In the genomic region with DNA sequence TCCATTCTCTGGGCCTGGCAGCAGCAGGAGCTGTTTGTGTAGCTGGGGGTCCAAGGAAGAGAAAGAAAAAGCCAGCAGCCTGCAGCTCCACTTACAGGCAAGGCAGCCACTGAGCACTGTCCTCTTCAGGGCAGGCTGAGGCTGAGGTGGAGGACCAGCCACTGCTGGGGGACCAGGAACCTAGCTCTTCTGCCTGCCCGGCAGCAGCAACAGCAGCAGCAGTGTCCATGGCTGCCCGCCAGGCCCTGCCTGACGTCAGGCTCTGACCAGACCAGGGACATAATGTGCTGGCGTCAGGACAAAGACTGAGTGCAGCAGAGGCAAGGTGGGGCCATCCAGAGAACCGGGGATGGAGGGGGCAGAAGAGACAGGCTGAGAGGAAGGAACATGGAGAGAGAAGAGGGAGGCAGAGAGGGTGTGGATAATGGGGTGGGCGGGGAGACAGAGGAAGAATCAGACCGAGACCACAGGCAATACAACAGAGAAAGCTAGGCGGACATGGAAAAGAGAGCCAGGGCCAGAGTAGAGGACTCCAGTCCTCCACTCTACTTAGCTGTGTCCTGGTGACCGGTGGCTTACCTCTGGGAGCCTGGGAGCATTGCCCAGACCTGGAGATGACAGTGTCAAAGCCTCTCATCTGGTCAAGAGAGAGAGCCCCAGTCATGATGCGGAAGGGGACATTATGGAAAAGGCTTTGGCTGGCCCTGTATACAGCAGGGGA, we compare ENCODE assay signal across 8 mouse cellular contexts.
DNase-seq lines count a peak whose midpoint lies in the region; ATAC-seq and TF ChIP-seq lines count a peak whose summit lies in the region.

No protein-coding gene starts in this region.

- no peak for TF ChIP-seq POLR2A in testis, adult 2 months (IDR thresholded peaks at IDR 0.05; ENCODE audit: control insufficient read depth, low read depth, low read length)

- peak overlapping the region; percentile 23 for H3K9ac ChIP-seq in intestine, embryonic 16.5 days (ENCODE audit: low read depth, low read length)

- no peak overlapping the region for H3K4me2 ChIP-seq in intestine, embryonic 16.5 days (ENCODE audit: low read depth, low read length)

- TF ChIP-seq CTCF in left cerebral cortex, adult 2 months (IDR thresholded peaks at IDR 0.05), result no peak; the same call in 1 of the 2 replicates
- TF ChIP-seq CTCF in testis, adult 2 months (IDR thresholded peaks at IDR 0.05; ENCODE audit: control insufficient read depth, insufficient read depth, insufficient replicate concordance, low read depth, low read length), result no peak

- intact Hi-C loops in left cerebral cortex, adult 2 months (cut with DNase I), result no loop called here

- ATAC-seq in intestine, embryonic 16.5 days, result peak; percentile 69
- no peak for ATAC-seq in monocyte, adult 5-6 weeks (replicated peaks; ENCODE audit: insufficient number of reproducible peaks, low FRiP score, low TSS enrichment, poor library complexity, severe bottlenecking)

- no peaks in the 10 kb centered on the region for H3K36me3 ChIP-seq in intestine, embryonic 16.5 days (ENCODE audit: control insufficient read depth, insufficient read depth, low read length)
- H3K36me3 ChIP-seq in testis, adult 2 months (ENCODE audit: control insufficient read depth, insufficient read depth, low read length), result no peaks in the 10 kb centered on the region

- no peak overlapping the region for H3K4me3 ChIP-seq in intestine, embryonic 16.5 days (ENCODE audit: low read length)
- no peak overlapping the region for H3K4me3 ChIP-seq in left cerebral cortex, adult 2 months
- H3K4me3 ChIP-seq in testis, adult 2 months (ENCODE audit: control insufficient read depth, low read depth, low read length), result no peak overlapping the region

- WGBS in intestine, embryonic 16.5 days, result 45% methylated on average over 10 of the region's 10 CpGs

- DNase-seq in adipocyte (ENCODE audit: low spot score), result peak; percentile 92
- DNase-seq in cerebellum, adult 8-10 months, result peak; percentile 10
- peak; percentile 100 for DNase-seq in heart, adult 11 months
- DNase-seq in left cerebral cortex, adult 2 months (ENCODE audit: extremely low spot score in 1 of 2, low spot score in 2 of 2), result peak; percentile 57 to 59
- peak; percentile 92 to 97 for DNase-seq in lung, postnatal 4 days

- H3K9me3 ChIP-seq in intestine, embryonic 16.5 days (ENCODE audit: control insufficient read depth, low read length), result no peaks in the 10 kb centered on the region

- H3K4me1 ChIP-seq in intestine, embryonic 16.5 days (ENCODE audit: control insufficient read depth, insufficient read depth, low read length), result peaks cover 50% of the 10 kb centered on the region
- H3K4me1 ChIP-seq in testis, adult 2 months (ENCODE audit: control insufficient read depth, insufficient read depth, low read length), result no peaks in the 10 kb centered on the region; the same call in 1 of the 2 replicates

- no peaks in the 10 kb centered on the region for H3K27me3 ChIP-seq in intestine, embryonic 16.5 days (replicated peaks; ENCODE audit: control insufficient read depth, insufficient read depth, low read length)
- no peaks in the 10 kb centered on the region for H3K27me3 ChIP-seq in testis, adult 2 months (ENCODE audit: control insufficient read depth, insufficient read depth, low read length)

- peak overlapping the region; percentile 68 for H3K27ac ChIP-seq in intestine, embryonic 16.5 days (ENCODE audit: low read length)
- no peak overlapping the region for H3K27ac ChIP-seq in left cerebral cortex, adult 2 months
- peak overlapping the region; percentile 16; the same call in 1 of the 2 replicates for H3K27ac ChIP-seq in testis, adult 2 months (ENCODE audit: control insufficient read depth, insufficient read depth, low read depth, low read length)

Comparison
In these comparisons a context has a peak if more than half of its experiments do, and no peak if none do; other contexts are left out.
1. DNase-seq: peak in every context shown above with its lines; median percentile 100 in heart, adult 11 months; 94 in lung, postnatal 4 days; 92 in adipocyte; 58 in left cerebral cortex, adult 2 months; 10 in cerebellum, adult 8-10 months.